Mouse (Mus musculus) megakaryocyte, embryonic 14.5 days (primary cell): Measurements from ENCODE around the gene Map3k13.

Experiments
- FLI1 ChIP-seq: IDR thresholded peaks from 2 replicates; pipeline ENCODE4 v1.6.1; 2012; ENCODE audit warnings: low read length, inconsistent platforms, mixed read lengths
- GATA1 ChIP-seq: IDR thresholded peaks from 3 replicates; pipeline ENCODE4 v1.6.1; 2012; ENCODE audit warnings: mixed read lengths, low read length, inconsistent platforms, borderline replicate concordance

- TF ChIP-seq FLI1 (no peak), GATA1 (no peak)
These were observed 7.8 kb upstream of the Map3k13 start for GRCm38 (mm10) chr16:21786317-21786716.
